24 mouse cellular contexts compared by ENCODE assay signal in genomic region chr9:106296637-106297174, GRCm38 (mm10). TPM values are rescaled to one million over a fixed set of nuclear protein-coding genes. Genes with fewer than 3 reads are reported as not detected.
DNase-seq lines count a peak whose midpoint lies in the region; ATAC-seq lines count a peak whose summit lies in the region.
"Had no signal": no experiment of that assay in that cellular context is flagged by ENCODE, and none has a peak within 500 bp of the region (broad histone marks: within the 10 kb centered on the region; RNA-seq: fewer than 3 reads in every experiment).

No protein-coding gene starts in this region.

- H3K9ac ChIP-seq in hindbrain, embryonic 13.5 days, result 0 out of 2 replicates have a peak overlapping the region, but pooled peaks have one; percentile 20
- H3K9ac ChIP-seq in hindbrain, embryonic 12.5 days, result no peak overlapping the region
- H3K9ac ChIP-seq: embryonic facial prominence, embryonic 12.5 days; embryonic facial prominence, embryonic 15.5 days; forebrain, postnatal 0 days had no signal

- no peaks in the 10 kb centered on the region for H3K9me3 ChIP-seq in hindbrain, embryonic 13.5 days
- H3K9me3 ChIP-seq in hindbrain, embryonic 12.5 days (replicated peaks), result no peaks in the 10 kb centered on the region
- H3K9me3 ChIP-seq: embryonic facial prominence, embryonic 12.5 days; embryonic facial prominence, embryonic 15.5 days; heart, embryonic 13.5 days had no signal

- no peak for DNase-seq in spleen, postnatal 14 days (ENCODE audit: low spot score in 2 of 2)
- DNase-seq in embryo, embryonic 11 days, result no peak
- DNase-seq: adrenal gland, adult 2 months; adrenal gland, postnatal 14 days; cerebellum, adult 11-12 months; cerebellum, adult 8-10 months; cerebellum, postnatal 10 days; cerebellum, postnatal 36 days; forebrain, postnatal 0 days; gastrocnemius, postnatal 25 days; heart, adult 18-20 months; heart, postnatal 14 days; heart, postnatal 4 days; kidney, adult 11 months had no signal

- no peaks in the 10 kb centered on the region for H3K4me1 ChIP-seq in hindbrain, embryonic 13.5 days (replicated peaks)
- H3K4me1 ChIP-seq in hindbrain, embryonic 12.5 days, result no peaks in the 10 kb centered on the region
- H3K4me1 ChIP-seq: embryonic facial prominence, embryonic 12.5 days had no signal

- 82% methylated on average over 6 of the region's 6 CpGs for WGBS in hindbrain, embryonic 13.5 days
- WGBS in hindbrain, embryonic 12.5 days, result 81% methylated on average over 6 of the region's 6 CpGs
- WGBS in macrophage (ENCODE audit: missing documents), result 67% methylated on average over 5 of the region's 6 CpGs

- H3K27me3 ChIP-seq in hindbrain, embryonic 13.5 days, result no peaks in the 10 kb centered on the region
- H3K27me3 ChIP-seq in hindbrain, embryonic 12.5 days, result no peaks in the 10 kb centered on the region
- H3K27me3 ChIP-seq: embryonic facial prominence, embryonic 12.5 days; embryonic facial prominence, embryonic 15.5 days; heart, embryonic 13.5 days had no signal

- H3K4me3 ChIP-seq in hindbrain, embryonic 13.5 days, result no peak overlapping the region
- H3K4me3 ChIP-seq in hindbrain, embryonic 12.5 days, result no peak overlapping the region
- no peak overlapping the region for H3K4me3 ChIP-seq in macrophage (ENCODE audit: inconsistent target)
- H3K4me3 ChIP-seq: embryonic facial prominence, embryonic 12.5 days; embryonic facial prominence, embryonic 15.5 days; heart, embryonic 13.5 days had no signal

- no peak overlapping the region for H3K4me2 ChIP-seq in hindbrain, embryonic 13.5 days
- H3K4me2 ChIP-seq in hindbrain, embryonic 12.5 days (replicated peaks), result no peak overlapping the region
- H3K4me2 ChIP-seq: embryonic facial prominence, embryonic 12.5 days; embryonic facial prominence, embryonic 15.5 days; heart, embryonic 13.5 days had no signal

- ATAC-seq in hindbrain, embryonic 13.5 days (ENCODE audit: low FRiP score), result no peak
- ATAC-seq in hindbrain, embryonic 12.5 days (ENCODE audit: low FRiP score), result no peak
- ATAC-seq in granulocyte monocyte progenitor cell, adult 5-6 weeks (replicated peaks; ENCODE audit: poor library complexity, severe bottlenecking), result peak; percentile 43
- ATAC-seq: CD4-positive, CD25-positive, alpha-beta regulatory T cell, adult 4 months; forebrain, embryonic 14.5 days; forebrain, postnatal 0 days; hindbrain, embryonic 16.5 days had no signal

- H3K27ac ChIP-seq in hindbrain, embryonic 13.5 days, result no peak overlapping the region
- no peak overlapping the region for H3K27ac ChIP-seq in hindbrain, embryonic 12.5 days
- peak overlapping the region; percentile 30 for H3K27ac ChIP-seq in macrophage
- H3K27ac ChIP-seq: embryonic facial prominence, embryonic 12.5 days; embryonic facial prominence, embryonic 15.5 days; heart, embryonic 13.5 days had no signal

- H3K36me3 ChIP-seq in hindbrain, embryonic 13.5 days, result peaks cover 12% of the 10 kb centered on the region
- H3K36me3 ChIP-seq in hindbrain, embryonic 12.5 days, result peaks cover 11% of the 10 kb centered on the region; the same call in 1 of the 2 replicates
- no peaks in the 10 kb centered on the region for H3K36me3 ChIP-seq in macrophage (ENCODE audit: inconsistent target)

- no peaks in the 10 kb centered on the region for H3K79me2 ChIP-seq in macrophage (ENCODE audit: inconsistent target)

RNA-seq across cellular contexts. Expression of gene Poc1a, which starts 15.8 kb away (rescaled TPM):
- polyA plus RNA-seq in hindbrain, embryonic 13.5 days (2015; fragmentation: Nextera tagmentation; extraction: Ambion mirVana), result 8.9 and 9.2 TPM in 2 replicates
- polyA plus RNA-seq in hindbrain, embryonic 12.5 days (2016; fragmentation: Nextera tagmentation; extraction: Ambion mirVana), result 15.4 and 16.4 TPM in 2 replicates
- 42.4 and 49.8 TPM in 2 replicates for total RNA-seq in granulocyte monocyte progenitor cell, adult 5-6 weeks (2014; fragmentation: Nextera tagmentation)
- 20.4 and 30.3 TPM in 2 replicates for total RNA-seq in granulocyte monocyte progenitor cell, adult 5-6 weeks (2017)
- total RNA-seq in macrophage (2018; cell fraction: chromatin; rRNA removed), result 1 to 10 TPM; 1.9 to 9.1 (median 4.5) TPM
- 1 to 10 TPM; 2.2 to 5.2 (median 3.6) TPM for total RNA-seq in macrophage (2018; cell fraction: cytosol; rRNA removed)
- total RNA-seq in macrophage (2018; cell fraction: nucleus; rRNA removed), result 1 to 10 TPM; 1.0 to 5.8 (median 2.6) TPM
- 2.7 to 6.4 TPM (median 3.5 TPM) in 3 replicates for polyA plus RNA-seq in macrophage (2018)

RNA-seq across cellular contexts. Expression of gene Alas1, which starts 48.3 kb away (rescaled TPM):
- 93.1 and 101 TPM in 2 replicates for polyA plus RNA-seq in hindbrain, embryonic 13.5 days (2015; fragmentation: Nextera tagmentation; extraction: Ambion mirVana)
- 79.2 and 92.1 TPM in 2 replicates for polyA plus RNA-seq in hindbrain, embryonic 12.5 days (2016; fragmentation: Nextera tagmentation; extraction: Ambion mirVana)
- total RNA-seq in granulocyte monocyte progenitor cell, adult 5-6 weeks (2014; fragmentation: Nextera tagmentation), result 613 and 665 TPM in 2 replicates
- total RNA-seq in granulocyte monocyte progenitor cell, adult 5-6 weeks (2017), result 822 and 987 TPM in 2 replicates
- 100 to 1,000 TPM in 8 of 26 experiments, 10 to 100 TPM in 18; 27.9 to 189 (median 89.2) TPM for total RNA-seq in macrophage (2018; cell fraction: chromatin; rRNA removed)
- 100 to 1,000 TPM; 113 to 192 (median 160) TPM for total RNA-seq in macrophage (2018; cell fraction: cytosol; rRNA removed)
- total RNA-seq in macrophage (2018; cell fraction: nucleus; rRNA removed), result 100 to 1,000 TPM in 15 of 26 experiments, 10 to 100 TPM in 11; 46.5 to 175 (median 103) TPM
- 173 to 195 TPM (median 183 TPM) in 3 replicates for polyA plus RNA-seq in macrophage (2018)
